Mouse (Mus musculus) R1 (cell line): ENCODE data around the gene Dcst1.

Experiments
- DNase-seq: peaks from one replicate; pipeline ENCODE4 v3.0.0-alpha.2; 2018; ENCODE audit warnings: low read depth, low spot score

Dcst1 gene

GRCm38 (mm10) chr3:89315195-89315929 lies 49.7 kb downstream of the Dcst1 start:
- peak; percentile 92 for DNase-seq

- DNase-seq, result peak; percentile 60
These were observed 50.3 kb downstream of the Dcst1 start for GRCm38 (mm10) chr3:89314791-89315190.

GRCm38 (mm10) chr3:89314340-89314739 lies 50.7 kb downstream of the Dcst1 start:
- DNase-seq, result no peak

DNA sequence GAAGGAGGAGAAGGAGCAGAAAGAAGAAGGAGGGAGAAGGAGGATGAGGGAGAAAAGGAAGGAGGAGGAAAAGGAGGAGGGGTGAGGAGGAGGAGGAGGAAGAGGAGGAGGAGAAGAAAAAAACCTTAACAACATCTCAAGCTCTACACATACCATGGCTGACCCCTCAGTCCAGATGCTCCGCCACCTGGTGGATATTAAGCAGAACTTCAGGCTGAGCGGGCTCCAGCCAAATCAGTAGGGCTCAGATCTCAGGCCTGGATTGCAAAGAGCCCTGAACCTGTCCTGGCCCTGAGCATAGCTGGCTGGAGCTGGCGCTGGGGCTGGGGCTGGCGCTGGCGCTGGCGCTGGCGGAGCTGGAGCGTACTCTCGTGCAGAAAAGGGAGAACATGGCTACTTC lies 57.0 kb downstream of the Dcst1 start:
- DNase-seq, result peak; percentile 86

GRCm38 (mm10) chr3:89305551-89306325 lies 59.3 kb downstream of the Dcst1 start:
- DNase-seq, result no peak

DNA sequence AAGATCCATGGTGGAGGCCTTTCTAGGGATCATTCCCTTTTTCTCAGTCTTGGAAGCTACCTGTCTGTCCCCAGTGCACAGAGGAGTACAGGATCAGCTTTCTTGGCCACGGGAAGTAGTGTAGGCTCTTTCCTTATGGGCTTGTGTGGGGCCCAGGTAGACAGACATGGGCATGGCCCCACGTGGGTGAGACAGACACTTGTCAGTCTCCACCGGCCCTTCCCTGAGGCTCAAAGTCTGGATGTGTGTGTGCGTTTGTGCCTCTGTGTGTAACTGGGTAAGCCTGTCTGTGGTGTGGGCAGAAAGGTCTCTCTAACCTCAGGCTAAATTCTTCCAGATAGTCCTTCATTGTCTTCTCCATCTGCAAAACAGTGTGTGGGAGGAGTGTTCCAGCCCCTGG lies 59.9 kb downstream of the Dcst1 start:
- no peak for DNase-seq

GRCm38 (mm10) chr3:89304440-89304839 lies 60.6 kb downstream of the Dcst1 start:
- no peak for DNase-seq

DNA sequence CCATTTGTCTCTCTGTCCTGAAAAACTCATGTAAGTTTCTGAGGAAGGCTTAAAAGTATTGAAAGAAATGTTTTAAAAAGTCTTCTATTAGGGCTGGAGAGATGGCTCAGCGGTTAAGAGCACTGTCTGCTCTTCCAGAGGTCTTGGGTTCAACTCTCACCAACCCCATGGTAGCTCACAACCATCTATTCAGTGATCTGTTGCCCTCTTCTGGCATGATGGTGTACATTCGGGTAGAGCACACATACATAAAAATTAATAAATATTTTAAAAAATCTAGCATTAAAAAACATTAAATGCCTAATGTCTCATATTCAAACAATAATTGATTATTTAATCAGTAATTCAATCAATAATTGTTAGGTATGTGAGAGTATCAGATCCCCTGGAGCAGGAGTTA lies 64.5 kb downstream of the Dcst1 start:
- no peak for DNase-seq
